Mouse (Mus musculus): ENCODE results near the gene Tmem150c.

Tmem150c gene

GRCm38 (mm10) chr5:100159638-100159973 lies at the start of gene Tmem150c:
Tmem150c (minus strand) TSS chr5:100159808.
- no peak for DNase-seq (ENCODE audit: low spot score in 2 of 2)

DNA sequence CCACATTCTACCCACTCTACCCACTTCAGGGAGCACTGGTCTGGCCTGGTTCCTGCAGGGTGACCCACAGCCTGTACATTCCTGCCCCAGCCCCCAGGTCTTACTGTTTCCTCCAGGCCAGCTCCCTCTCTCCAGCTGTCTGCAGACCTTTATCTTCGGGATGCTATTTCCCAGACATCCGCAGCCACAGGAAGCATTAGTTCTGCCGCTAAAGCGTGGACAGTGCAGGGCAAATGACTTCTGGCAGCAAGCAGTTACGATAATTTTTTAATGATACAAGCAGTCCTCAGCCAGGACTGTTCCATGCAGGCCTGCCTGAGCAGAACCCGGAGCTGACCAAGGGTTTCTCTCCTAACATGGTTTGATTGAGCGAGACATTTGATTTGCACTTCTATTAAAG lies 49.5 kb upstream of the Tmem150c start:
- DNase-seq (ENCODE audit: low spot score in 2 of 2), result no peak

DNA sequence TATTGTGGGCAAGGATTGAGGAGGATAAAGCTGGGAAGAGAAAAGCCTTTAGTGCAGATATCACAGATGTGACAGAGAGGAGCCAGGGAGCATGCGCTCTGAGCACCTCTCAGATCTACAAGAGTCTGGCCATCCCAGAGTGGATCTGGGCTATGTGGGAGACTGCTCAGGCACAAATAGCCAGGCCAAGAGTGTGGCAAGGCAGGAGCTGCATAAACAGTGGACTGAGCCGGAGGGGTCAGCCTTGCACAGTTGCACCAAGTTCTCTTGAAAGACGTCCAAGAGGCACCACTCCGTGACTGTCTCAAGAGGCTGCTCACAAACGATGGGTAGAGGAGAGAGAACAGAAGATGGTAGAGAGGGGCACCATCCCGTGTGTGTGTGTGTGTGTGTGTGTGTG lies 47.1 kb upstream of the Tmem150c start:
- DNase-seq (ENCODE audit: low spot score in 2 of 2), result no peak

GRCm38 (mm10) chr5:100205519-100206189 lies 46.0 kb upstream of the Tmem150c start:
- no peak for DNase-seq (ENCODE audit: low spot score in 2 of 2)

DNA sequence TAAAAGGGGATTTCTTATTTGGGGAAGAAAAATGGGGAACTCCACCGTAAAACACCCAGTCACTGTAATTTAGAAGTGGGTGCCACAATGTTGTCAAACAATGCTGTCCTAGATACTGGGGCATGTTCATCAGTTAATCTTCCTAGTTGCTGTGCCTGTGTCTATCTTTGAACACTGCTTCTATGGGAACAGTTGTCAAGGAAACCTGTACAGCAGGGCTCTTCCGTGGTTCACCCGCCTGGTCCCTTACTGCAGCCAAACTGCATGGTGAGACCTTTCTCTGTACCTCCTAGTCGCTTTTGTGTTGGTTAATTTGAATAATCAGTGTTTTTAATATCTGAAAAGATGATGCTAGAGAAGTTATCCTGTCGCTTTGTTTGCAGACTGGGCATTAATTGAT lies 41.2 kb upstream of the Tmem150c start:
- DNase-seq (ENCODE audit: low spot score in 2 of 2), result no peak

DNA sequence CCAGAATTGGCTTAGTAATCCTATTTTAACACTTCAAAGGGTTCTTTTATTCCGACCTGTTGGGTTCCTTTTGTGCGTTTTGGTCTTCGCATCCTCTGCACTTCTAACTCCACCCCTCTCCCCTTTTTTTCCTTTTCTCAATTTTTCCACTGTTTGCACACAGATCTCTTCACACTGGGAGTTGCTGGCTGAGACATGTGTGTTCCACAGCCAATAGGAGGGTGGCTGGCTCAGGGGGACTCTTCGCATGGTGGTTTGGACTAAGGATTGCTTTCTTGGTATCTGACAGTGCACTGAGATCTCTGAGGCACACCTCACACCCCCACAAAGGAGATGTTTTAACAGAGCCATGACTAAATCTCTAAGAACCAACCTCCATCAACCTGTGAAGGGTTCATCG lies 40.7 kb upstream of the Tmem150c start:
- DNase-seq (ENCODE audit: low spot score in 2 of 2), result no peak

DNA sequence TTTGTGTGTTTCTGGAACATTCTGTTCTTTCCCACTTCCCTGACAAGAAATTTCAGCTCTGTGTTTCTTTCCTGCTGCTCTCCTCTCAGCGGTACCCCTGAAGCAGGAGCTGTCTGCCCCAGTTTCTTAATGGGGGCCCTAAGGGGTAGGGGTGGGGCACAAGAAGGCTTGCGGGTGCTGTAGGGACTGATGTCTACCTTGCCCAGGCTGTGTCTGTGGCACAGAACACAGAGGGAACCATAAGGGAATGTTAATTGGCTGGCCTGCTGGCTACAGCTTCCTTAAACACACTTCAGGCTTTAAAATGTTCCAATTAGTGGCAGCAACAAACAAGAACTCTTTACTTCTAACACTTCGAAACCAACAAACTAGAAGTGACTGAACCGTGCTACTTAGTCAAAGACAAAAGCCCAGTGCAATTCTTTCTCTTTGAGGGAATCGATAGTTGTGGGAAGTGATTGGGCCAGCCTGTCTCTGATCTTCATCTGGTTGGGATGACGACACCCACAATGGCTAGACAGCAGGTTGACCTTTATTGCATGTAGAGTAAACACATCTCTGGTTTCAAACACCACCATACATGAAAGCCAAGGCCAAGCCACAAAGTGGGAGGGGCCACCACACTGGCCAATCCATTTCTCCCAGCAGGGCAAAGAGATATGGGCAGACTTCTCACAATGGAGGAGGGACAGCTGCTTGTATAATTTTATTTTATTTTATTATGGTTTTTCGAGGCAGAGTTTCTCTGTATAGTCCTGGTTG lies 39.7 kb upstream of the Tmem150c start:
- no peak for DNase-seq (ENCODE audit: low spot score in 2 of 2)

DNA sequence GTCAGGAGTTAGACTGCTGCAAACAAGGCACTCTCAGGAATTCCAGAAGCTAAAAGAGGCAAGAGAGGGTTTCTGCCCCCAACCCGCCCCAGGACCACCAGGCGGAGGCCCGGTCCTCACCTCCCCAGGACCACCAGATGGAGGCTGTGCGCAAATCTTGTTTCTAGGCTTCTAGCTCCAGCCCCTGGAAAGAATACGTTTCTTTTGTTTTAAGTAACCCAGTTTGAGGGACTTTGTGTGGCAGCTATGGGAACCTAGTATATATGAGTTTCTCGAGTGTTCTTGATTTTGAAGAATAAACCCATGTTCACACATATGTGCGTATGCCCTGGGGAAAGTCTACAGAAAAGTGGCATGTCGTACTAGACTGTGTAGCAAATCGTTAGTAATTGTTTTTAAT lies 37.9 kb upstream of the Tmem150c start:
- DNase-seq (ENCODE audit: low spot score in 2 of 2), result no peak

GRCm38 (mm10) chr5:100196854-100197431 lies 37.3 kb upstream of the Tmem150c start:
- no peak for DNase-seq (ENCODE audit: low spot score in 2 of 2)

GRCm38 (mm10) chr5:100196397-100196796 lies 36.8 kb upstream of the Tmem150c start:
- no peak for DNase-seq (ENCODE audit: low spot score in 2 of 2)

DNA sequence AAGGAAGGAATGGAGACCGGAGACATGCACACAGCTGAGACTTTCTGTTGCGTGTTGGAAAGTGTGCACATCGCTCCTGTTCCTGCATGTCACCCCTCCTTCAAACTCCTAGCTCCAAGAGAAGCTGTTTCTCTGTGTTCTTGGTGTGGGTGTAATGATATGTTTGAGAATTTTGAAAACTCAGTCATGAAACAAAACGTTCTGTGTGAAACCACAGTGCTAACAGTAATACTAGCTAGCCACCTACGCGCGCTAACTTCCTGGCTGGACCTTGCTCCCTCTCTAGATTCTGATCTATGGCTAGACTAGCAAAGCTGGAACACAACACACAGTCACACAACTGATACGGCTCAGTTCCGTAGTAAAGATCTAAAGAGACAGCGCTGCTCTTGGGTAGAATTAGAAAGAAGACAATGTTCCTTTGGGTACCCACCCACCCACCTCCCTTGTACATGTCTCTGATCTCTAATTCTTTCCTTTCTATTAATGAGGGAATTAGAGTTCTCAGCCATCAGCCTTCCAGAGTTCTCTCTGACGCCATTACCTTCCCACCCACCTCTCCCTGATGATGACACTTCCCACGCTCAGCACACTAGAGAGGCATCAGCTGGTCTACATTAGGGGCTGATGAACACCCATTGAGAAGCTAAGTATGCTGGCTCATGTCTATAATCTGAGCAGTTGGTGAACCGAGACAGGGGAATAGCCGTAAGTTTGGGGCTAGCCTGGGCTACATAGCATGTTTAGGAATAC lies 32.0 kb upstream of the Tmem150c start:
- DNase-seq (ENCODE audit: low spot score in 2 of 2), result no peak

GRCm38 (mm10) chr5:100187035-100187901 lies 27.7 kb upstream of the Tmem150c start:
- no peak for DNase-seq (ENCODE audit: low spot score in 2 of 2)

- no peak for DNase-seq (ENCODE audit: low spot score in 2 of 2)
These were observed 27.0 kb upstream of the Tmem150c start for GRCm38 (mm10) chr5:100186618-100187017.

- no peak for DNase-seq (ENCODE audit: low spot score in 2 of 2)
These were observed 26.3 kb upstream of the Tmem150c start for GRCm38 (mm10) chr5:100185895-100186294.

- DNase-seq (ENCODE audit: low spot score in 2 of 2), result no peak
These were observed 21.4 kb upstream of the Tmem150c start for GRCm38 (mm10) chr5:100181011-100181410.

DNA sequence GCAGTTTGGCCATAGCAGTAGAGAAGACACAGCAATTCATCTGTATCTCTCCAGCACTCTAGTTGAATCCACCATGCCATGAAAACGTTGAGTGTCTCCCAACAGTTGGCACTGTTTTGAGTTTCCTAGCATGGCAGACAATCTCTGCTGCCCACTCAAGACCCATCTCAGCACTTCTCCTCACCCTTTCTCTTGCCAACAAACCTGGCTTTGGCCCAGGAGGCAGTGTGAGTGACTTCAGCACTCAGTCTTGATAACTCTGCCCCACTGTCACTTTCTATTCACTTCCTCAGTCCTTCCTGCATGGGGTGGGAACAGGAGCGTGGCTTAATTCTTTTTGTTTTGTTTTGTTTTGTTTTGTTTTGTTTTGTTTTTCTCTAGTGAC lies 19.2 kb upstream of the Tmem150c start:
- no peak for DNase-seq (ENCODE audit: low spot score in 2 of 2)

- DNase-seq (ENCODE audit: low spot score in 2 of 2), result no peak
These were observed 18.6 kb upstream of the Tmem150c start for GRCm38 (mm10) chr5:100178122-100178780.

DNA sequence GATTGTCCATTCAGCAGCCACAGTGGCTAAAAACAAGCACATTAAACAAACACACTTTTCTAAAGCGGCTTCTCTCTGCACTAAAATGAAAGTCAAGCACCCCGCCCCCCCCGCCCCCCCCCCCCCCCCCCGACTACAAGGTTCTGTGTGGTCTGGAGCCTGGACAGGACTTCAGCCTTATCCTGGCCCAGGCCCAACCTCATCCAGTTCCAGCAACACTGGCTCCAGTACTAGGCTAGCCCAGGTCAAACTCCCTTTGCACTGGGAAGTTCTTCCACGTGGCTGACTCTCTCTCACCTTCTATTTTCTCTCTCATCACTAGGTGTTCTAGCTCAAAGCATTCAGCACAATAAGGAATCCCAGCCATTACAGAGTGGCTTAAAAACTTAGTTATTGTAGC lies 17.9 kb upstream of the Tmem150c start:
- no peak for DNase-seq (ENCODE audit: low spot score in 2 of 2)

DNA sequence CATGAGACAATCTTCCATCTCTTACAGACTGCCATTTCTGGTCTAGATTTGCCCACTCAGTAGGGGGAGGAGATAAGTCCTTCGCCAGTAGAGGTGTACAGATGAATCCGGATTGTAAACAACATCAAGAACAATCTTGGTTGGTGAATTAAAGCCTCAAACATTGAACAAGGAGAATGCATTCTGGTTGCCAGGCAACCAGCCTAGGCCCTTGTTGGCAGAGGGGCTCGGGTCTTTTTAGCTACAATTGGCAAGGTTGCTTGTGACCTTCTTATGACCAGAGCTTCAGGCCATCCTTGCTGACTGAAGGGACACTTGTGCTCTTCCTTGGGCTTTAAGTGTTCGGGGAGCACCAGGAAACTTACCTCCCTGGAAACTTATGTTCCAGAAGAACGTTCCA lies 16.5 kb upstream of the Tmem150c start:
- DNase-seq (ENCODE audit: low spot score in 2 of 2), result no peak

DNA sequence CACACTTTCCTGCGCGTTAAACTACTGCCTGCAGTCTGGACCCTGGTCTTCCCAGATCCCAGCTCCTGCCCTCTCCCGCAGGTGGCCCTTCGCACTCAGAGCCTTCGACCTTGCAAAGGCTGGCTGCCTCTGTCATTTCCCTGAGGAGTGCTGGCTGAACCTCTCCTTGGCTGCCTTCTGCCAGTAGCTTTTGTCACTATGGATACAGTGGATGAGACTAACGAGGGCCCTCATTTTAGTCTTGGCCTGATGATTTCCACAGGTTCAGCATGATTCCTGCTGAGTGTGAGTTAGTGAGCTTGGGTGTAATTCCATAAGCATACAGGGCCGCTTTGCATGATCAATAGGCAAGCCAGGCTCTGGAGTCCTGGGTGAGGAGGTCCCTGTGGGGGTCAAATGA lies 16.0 kb upstream of the Tmem150c start:
- no peak for DNase-seq (ENCODE audit: low spot score in 2 of 2)

DNA sequence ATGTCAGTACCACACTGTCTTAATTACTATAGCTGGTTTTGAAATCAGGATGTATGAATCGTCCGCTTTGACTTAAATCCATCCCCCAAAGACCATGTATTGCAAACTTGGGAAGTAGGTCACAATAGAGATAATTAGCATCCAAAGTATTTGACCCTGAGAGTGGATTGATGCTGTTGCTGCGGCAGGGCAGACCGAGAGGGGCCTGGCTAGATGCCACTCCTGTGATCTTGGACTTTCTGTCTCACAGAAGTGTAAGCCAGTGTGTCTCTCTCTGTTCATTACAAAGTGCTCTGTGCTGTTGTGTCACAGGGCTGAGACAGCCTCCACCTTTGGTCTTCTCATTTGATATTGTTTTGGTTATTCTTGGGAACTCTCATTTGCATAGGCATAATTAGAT lies 12.5 kb upstream of the Tmem150c start:
- DNase-seq (ENCODE audit: low spot score in 2 of 2), result no peak
